Mouse (Mus musculus): ENCODE data around the gene Osbpl3. TPM values are rescaled to one million over a fixed set of nuclear protein-coding genes. Genes with fewer than 3 reads are reported as not detected.
"Not testable (repeated sequence)": the region's sequence is repeated elsewhere in the genome, so short reads cannot be mapped to it uniquely, and the experiment has no call there.

The Osbpl3 gene
- total RNA-seq, 2 experiments from 2014 or later, result 17.3 to 19.6 TPM

DNA sequence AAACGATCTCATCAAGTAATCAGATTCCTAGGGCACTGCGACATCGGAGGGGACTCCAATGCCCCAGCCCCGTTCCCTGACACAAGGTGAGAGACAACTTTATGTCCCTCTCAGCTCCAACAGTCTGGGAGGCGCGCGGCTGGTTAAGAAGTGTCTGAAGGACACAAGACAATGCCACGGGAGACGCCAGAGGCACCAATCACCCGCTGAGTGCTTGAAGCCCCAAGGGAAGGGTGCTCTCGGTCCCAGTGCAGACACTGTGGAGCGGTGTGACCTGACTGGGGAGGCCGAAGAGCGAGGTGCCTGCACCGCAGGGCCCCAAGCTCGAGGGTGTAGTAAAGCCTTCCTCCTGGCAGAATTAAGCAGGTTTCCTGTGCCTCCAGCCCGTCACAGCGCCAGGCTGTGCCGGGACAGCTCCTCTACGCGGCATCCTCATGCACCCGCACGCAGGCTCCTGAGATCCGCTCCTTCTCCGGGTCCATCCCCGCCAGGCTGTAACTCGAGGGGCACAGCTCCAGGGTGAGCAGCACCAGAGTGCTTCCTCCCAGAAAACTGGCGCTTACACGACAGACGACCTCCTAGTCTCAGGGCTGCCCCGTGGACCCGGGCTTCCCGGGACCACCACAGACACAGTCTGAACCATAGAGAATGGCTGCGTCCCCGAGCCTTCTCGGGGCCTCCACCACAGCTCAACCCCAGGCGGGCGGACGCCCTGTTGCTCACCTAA lies 736 bp downstream of the Osbpl3 start:
- peak; percentile 23 to 38 for DNase-seq (ENCODE audit: low spot score in 2 of 2)

DNA sequence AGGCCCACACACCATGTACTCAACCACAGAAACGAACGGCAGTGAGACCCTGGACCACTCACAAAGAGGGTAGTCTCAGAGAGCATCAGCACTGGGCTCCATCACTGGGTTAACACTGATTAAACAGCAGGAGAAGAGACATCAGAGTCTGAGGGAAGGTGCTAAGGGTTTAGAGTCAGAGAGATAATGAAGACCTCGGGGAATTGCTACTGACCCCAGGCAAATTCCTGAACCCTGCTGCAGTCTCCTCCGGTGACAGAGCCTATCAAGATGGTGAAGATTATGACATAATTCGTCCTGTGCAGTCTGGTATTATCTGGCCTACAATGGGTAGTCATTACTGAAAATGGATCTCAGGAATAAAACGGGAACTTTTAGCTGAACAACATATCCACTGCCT lies 2.4 kb downstream of the Osbpl3 start:
- no peak for DNase-seq (ENCODE audit: low spot score in 2 of 2)

DNA sequence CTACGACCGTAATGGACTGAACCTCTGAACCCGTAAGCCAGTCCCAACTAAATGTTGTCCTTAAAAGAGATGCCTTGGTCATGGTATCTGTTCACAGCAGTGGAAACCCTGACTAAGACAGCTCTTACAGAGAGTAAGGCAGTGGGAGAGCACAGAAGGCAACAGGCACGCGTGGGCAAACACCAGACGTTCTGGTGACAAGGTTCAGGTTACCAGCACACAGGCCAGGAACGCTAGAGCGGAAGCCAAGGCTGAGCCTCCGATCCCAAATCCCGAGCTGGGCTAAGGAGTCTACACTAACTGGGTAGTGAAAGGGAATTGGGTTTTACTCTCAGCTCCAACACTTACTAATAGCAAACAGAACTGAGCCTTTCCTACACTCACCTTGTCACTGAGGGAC lies 3.8 kb downstream of the Osbpl3 start:
- DNase-seq (ENCODE audit: low spot score in 2 of 2), result no peak

DNA sequence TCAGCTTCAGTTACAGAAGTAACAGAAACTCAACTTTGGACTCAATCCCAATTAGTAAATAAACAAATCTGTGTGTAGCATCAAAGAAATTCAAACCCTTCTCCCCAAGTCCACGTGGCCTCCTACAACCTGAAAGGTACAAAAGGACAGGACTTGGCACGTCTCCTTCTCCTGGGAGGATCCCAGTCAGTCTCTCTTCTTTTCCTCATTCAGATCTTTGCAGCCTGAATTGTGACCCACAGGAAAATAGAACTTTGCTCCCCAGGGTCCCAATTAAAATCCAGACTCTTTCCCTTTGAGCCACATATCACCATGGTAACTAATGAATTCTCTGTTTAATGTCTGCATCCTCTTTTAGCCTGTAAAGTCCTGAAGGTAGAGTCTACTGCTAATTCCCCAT lies 10.4 kb downstream of the Osbpl3 start:
- DNase-seq (ENCODE audit: low spot score in 2 of 2), result no peak

DNA sequence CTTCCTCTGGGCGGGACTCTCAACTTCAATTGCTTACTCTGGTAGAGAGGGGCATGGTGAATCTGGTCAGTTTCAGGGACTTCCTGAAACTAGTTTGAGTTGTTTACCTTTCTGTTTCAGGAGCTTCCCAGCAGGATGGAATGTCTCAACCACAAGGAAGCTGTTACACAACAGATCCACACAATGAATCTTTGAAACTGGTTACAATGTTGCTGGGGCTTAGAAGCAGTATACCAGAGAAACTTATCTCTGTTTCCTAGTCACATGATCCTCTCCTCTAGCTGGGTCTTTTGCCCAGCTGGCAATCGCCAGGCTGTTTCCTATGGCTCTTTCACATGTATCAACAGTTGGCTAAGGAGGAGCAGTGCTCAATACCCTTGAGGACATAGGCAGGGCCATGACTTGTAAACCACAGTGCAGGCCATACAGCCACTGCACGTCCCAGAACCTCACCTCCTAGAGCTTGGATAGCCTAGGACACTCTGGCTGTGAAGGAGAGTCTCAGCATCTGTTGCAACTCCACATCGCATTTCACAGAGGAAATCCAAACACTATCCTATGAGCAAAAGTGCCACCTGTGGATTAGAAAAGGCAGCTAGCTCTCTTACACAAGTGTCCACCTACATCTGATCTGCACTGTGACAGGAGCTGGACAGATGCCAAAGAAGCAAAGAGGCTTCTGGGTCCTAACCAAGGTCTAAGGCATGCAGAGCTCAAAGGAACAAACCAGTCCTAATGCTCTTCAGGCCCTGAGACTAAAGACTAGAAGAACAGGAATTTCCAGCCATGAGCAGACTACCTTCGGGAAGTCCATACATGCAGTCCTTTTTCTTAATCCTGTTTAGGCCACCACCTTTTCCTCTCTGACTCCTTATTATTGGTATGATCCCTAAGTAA lies 14.8 kb downstream of the Osbpl3 start:
- no peak for DNase-seq (ENCODE audit: low spot score in 2 of 2)

DNA sequence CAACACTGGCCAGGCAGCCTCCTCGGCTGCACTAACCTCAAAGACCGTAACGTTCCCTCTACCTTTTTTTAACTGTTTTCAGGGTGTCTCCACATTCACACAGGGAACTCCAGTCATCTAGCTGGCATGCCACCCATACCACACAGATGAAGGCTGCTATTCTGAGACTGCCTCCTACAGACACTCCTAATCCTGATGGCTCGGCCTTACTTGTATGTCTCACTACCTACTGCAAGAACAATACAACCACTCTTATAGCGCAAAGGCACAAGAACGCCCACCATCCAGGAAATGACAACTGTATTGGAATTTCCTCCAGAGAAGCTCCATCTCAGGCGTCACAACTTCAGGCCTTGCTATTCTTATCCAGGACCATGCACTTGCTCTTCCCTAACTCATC lies 15.8 kb downstream of the Osbpl3 start:
- peak in 1 of 2 experiments; percentile 40 for DNase-seq (ENCODE audit: low spot score in 2 of 2)

DNA sequence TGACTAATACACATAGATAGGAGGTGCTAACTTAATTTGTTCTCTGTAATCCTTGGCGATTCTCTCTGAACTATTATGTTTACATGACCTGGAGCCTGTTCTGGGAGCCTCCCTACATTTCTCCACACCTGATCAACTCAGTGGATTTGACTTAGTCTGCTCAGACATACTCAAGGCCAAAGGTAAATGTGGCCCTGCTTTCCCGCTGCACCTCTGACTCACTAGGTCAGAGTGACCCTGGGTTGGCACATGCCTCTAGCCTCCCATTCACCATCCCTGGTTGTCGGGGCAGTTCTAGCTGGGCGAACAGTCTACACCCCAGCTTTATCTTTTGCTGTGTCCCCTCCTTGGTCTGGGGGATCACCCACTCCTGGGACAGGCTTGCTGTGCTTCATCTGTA lies 17.1 kb downstream of the Osbpl3 start:
- not testable (repeated sequence) for DNase-seq (ENCODE audit: low spot score in 2 of 2)

DNA sequence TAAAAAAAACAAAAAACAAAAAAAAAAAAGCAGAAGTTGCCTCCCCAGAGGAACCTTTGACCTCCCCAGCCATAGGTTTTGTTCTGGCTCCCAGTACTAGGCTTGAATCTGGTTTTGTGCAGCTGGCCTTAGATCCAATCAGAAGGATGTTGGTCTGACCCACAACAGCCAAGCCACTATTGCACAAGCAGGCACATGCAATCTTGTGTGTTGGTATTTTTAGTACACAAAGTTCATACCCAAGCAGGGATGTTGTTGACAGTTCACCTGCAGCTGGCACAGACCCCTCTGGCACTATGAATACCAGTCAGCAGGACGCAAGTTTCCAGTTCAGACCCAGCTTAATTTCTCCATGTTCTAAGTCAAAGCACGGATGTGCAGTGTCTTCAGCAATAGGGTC lies 18.2 kb downstream of the Osbpl3 start:
- no peak for DNase-seq (ENCODE audit: low spot score in 2 of 2)

DNA sequence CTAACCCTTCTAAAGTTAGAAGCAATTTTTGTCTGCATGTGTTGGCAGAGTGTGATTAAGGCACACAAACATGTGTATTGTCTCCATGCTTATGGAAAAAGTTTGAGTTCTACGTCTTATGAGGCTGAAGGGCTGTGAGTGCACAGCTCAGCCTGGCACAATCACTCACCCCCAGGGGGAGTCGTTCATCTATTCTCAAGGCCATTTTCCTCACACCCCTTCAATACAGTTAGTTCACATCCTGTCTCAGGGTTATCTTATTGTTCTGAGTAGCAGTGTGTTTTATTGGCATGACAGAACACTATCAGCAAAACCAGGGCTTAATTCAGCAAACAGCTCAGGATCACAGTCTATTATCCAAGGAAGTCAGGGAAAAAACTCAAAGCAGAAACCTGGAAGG lies 19.3 kb downstream of the Osbpl3 start:
- DNase-seq (ENCODE audit: low spot score in 2 of 2), result no peak

DNA sequence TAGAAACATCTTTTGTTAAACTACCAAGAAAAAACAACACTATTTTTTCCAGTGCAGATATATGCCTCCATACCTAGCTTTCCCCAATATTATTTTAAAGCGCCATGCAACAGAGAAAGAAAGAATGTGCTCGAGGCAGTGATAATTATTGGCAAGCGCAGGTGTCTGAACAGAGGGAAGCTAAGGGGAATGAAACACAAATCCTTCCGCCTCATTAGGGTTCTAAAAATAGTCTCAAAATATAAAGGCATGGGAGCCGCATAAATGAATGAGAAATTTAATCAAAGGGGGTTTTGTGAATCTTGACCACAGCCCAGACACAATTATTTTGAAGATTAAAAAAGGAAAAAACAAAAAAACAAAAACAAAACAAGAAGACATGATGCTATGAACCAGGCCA lies 23.5 kb downstream of the Osbpl3 start:
- no peak for DNase-seq (ENCODE audit: low spot score in 2 of 2)

DNA sequence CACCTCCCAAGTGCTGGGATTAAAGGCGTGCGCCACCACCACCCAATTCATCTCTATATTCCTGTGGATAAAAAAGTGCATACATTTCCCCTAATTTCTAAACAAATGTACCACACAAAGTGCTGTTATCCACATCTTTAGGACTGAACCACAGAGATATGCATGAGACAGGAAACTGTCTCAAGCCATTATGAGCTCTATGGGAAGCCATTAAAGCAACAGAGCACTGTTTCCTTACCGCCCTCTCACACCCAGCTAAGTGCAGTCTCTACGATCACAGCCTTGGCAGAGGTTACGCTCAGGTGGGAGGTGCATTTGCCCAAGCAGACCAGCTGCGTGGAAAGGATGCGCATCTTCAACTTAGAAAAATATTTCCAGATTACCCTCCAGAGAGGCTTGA lies 26.7 kb downstream of the Osbpl3 start:
- no peak for DNase-seq (ENCODE audit: low spot score in 2 of 2)

DNA sequence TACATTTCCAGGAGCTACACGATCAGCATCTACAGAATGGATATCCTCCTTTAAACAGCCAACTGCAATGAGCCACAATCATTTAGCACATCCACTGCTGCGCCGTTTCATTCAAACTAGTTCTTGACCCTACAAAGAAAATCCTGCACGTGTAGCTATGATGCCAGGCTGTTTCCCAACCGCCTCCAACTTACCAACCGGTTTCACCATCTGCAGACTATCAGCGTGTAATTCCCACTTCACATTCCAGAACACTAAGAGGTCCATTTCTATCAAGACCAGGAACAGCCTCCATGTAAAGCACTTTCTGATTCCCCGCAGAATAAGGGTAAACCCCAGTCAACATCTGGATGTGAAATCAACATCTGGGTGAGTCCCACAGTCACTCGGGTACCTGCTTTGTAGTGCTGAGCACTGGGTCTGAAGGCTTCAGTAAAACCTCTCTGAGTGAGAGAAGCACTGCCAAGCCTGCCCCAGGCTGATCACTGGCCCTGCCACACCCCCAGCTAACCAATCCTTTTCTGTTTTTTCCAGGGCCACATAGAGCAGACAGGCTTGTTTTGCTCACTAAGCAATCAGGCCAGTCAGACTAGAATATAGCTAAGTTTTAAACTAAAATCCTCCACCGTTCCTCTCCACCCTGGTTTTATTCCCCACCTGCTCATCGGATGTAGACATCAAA lies 28.8 kb downstream of the Osbpl3 start:
- peak in 1 of 2 experiments; percentile 59 for DNase-seq (ENCODE audit: low spot score in 2 of 2)

DNA sequence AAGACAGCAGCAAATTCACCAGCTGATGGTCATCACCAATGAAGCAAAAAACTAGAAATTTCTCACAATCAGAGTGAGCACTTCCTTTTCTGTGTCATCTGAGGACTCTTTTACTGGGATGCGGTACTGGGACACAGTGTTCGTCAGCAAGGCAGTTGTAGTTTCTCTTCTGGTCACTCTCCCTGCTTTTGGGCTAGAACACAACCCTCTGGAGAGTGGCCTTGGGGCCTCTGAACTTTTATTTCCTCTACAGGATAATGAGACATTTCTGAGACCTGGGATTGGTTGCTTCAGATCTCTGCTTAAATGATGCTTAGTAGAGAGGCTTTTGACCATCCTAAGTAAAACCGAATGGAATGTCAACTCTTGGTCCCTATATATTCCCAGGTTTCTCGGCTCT lies 29.4 kb downstream of the Osbpl3 start:
- no peak for DNase-seq (ENCODE audit: low spot score in 2 of 2)

DNA sequence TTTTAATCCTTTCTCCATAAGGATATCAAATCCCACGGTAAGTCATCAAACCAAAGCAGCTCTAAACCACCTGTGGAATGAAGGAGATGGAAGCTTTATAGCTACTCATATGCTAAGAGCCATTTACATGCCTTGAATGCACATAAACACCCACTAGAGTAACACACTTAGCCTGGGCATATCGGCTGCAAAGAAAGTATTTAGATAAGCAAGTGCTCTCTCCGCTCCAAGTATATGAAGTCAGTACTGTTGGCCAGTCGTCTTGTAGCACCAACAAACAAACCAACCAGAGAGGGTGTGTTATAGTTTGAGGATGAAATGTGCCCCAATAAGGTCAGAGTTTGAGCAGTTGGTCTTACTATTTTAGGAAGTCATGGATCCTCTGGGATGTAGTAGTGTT lies 31.7 kb downstream of the Osbpl3 start:
- no peak for DNase-seq (ENCODE audit: low spot score in 2 of 2)

DNA sequence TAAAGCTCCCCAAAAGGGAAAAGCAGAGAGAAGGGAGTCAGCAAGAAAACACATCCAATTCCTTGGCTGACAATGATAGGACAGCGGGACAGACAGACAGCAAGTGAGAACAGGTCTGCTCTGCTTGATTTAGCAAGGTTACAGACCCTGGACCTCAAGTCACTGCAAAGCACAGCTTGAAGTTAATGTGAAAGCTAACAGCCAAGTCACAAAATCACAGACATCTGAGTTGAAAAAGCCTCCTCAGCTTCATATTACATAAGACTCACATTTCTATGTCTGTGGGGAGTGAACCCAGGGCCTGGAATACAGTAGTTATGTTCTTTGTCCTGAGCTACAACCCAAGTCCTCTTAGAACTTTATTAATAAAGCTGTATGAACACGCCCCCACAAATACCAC lies 35.6 kb downstream of the Osbpl3 start:
- DNase-seq (ENCODE audit: low spot score in 2 of 2), result no peak

DNA sequence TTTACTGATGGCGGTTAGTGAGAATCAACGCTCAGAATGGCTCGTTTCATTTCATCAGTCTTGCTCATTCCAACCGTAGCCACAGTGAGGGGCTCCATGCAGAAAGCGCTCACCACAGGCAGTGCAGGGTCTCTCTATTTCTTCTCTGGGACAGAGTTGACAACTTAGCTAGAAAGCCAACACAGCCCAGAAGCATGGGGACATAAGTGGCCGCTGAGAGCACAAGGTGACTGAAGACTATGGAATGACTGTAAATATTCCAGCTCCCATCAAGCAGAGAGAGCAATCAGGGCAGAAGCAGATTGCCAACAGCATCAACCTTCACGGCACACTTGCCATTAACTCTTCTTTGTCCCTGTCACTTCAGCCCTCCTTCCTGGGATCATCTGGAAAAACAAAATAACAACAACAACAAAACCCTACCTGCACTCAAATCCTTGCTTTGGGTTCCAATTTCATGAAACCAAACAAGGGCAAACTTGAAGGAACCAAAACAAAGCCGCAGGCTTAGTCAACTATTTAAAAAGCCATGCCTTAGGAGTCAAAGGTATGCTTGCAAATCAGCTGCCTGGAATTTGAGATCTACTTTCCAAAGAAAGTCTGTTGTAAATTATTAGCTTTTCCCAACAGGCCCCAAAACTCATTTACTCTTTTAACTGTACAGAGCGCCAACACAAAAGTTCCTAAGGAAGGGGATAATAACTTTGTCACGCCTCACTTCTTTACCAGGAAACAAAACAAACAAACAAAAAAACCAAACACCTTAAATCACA lies 36.3 kb downstream of the Osbpl3 start:
- no peak for DNase-seq (ENCODE audit: low spot score in 2 of 2)

DNA sequence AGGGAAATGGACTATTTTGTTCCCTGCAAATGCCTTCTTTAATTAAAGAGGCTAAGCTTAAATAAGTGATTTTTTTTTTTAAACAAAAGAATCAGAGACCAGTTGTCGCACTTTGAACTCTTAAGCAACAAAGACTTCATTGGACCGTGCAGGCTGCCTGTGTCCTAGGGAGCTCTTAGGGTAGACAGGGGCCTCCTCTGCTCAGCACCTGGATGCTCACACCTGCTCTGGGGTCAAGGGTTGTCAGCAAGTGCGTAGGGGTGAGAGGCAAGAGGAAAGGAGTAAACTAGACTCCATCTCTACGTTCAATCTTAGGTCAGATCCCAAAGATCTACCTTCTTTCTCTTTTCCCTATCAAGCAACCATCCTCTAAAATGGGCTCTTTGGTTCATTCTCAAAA lies 37.0 kb downstream of the Osbpl3 start:
- no peak for DNase-seq (ENCODE audit: low spot score in 2 of 2)

DNA sequence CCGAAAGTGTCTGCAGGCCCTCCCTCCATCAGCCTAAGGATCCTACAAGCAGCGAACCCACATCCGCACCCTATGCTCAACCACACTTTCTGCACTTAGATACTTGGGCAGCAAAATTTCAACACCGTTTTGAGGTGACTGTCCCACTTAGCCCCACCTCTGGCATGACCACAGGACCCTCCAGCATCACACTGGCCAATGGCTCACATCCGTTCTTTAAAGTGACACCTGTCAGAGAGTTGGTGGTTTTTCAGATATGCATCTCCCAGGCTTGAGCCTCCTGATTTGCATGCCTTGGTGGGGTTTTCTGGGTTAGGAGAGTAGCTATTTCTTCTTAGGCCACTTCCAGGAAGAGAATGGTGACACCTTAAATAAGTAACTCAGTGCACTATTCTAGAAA lies 39.1 kb downstream of the Osbpl3 start:
- DNase-seq (ENCODE audit: low spot score in 2 of 2), result no peak

DNA sequence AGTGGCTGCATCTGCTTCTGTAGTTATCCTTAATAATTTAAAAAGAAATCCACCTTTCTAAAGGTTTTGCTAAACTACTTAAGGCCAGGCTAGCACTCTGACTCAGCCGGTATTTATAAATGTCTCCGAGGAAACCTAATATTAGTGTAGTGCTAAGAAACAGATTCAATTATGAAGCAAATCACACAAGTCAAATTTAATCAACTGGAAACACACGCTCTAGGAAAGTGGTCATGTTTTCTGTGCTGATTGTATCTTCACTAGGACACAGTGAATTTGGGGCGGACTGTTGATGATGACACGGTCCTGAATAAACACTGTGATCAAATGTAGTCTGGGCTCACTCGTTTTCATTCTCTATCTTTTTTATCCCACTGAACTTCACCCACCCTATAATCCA lies 40.6 kb downstream of the Osbpl3 start:
- no peak for DNase-seq (ENCODE audit: low spot score in 2 of 2)

DNA sequence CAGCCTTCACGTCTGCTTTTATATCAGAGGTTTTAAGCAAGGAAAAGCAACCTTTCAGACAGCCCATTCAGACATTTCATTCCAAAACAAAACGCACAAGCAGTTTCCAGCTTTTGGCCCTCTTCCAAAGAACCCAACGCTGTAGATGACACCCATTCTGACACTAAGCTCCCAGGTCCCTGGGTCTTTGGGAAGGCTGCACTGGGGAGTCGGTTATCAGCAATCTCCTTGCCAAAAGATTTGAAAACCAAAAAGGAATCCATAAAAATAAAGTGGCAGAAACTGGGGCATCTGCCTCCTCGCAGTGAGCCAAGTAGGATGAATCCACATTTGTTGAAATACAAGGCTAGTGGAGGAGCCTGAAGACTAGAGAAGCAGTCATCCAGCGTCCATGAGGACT lies 41.5 kb downstream of the Osbpl3 start:
- peak in 1 of 2 experiments; percentile 27 for DNase-seq (ENCODE audit: low spot score in 2 of 2)

DNA sequence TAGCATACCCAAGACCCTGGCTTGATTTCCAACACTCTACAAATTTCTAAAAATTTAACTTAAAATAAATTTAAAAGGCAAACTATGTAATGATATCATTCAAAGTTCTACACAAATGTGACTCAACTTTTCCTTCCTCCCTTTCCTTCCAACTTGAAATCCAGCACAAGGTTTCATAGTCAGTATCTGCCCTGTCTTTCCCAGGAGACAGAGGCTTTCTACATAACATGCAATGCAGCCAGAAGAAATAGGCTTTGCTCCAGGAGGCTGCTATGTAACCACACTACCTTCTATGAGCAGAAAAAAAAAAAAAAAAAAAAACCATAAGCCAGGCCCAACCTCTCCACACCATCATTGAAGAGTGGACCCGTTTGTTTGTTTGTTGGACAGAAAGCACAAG lies 42.6 kb downstream of the Osbpl3 start:
- DNase-seq (ENCODE audit: low spot score in 2 of 2), result no peak
